Mouse (Mus musculus): ENCODE measurements at regions not wholly inside any gene's neighbourhood (a gene's known extent, or its start where the extent isn't known, plus 50 kb on each side); places are given as distances from the start of the nearest gene placed in this dataset.

DNA sequence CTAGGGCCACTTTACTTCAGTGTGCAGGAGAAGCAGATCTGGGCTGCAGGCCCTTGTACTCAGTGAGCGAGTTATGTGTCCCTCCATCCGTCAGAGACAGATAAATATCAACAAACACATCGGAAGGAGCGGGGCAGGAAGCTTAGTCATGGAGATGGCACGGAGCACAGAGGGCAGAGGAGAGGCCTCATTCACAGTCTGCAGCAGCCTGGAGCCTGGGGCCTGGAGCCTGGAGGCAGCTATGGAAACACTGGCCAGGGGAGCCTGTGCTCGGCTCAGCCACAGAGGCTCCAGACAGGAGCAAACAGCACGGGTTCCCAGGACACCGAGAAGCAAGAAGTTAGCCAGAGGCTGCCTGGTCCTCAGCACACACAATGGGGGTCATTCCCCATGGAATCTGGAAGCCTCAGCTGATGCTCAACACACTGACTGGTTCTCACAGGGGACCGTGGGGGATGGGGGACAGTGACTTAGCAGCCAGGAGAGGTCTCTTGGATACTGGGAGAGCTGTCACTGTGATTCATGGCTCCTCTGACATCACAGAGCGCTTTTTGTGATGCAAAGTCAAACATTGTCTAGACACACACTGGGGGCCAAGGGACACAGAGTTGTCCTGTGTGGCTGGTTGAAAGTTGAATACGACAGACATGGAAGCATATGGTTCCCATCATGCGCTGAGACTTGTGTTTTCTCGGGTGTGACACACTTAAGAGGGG lies 82.2 kb upstream of the Sulf2 start:
- TF ChIP-seq MYOD1 (IDR thresholded peaks at IDR 0.05; ENCODE audit: control insufficient read depth in 1 of 3, insufficient read length in 2 of 3, low read depth in 2 of 3) (no peak), MYOG (IDR thresholded peaks at IDR 0.05; ENCODE audit: control insufficient read depth in 1 of 3, insufficient read depth in 1 of 3, insufficient read length in 2 of 3, low read depth in 2 of 3) (no peak), MAX (IDR thresholded peaks at IDR 0.05; ENCODE audit: low read depth) (no peak), CEBPB (IDR thresholded peaks at IDR 0.05; ENCODE audit: insufficient read depth, poor library complexity, severe bottlenecking) (no peak), TCF12 (IDR thresholded peaks at IDR 0.05; ENCODE audit: insufficient read depth, poor library complexity, severe bottlenecking) (no peak), REST (IDR thresholded peaks at IDR 0.05; ENCODE audit: insufficient read depth, insufficient read length) (no peak), USF1 (IDR thresholded peaks at IDR 0.05; ENCODE audit: low read depth) (no peak), POLR2A (IDR thresholded peaks at IDR 0.05; ENCODE audit: insufficient read length, low read depth) (no peak), POLR2AphosphoS2 (IDR thresholded peaks at IDR 0.05; ENCODE audit: insufficient read length, low read depth) (no peak), SRF (IDR thresholded peaks at IDR 0.05; ENCODE audit: control insufficient read depth, insufficient read length, low read depth) (no peak), TCF3 (IDR thresholded peaks at IDR 0.05; ENCODE audit: insufficient read length, low read depth) (no peak), E2F4 (IDR thresholded peaks at IDR 0.05; ENCODE audit: insufficient read depth) (no peak)
- no peak overlapping the region for H3K4me3 ChIP-seq
- no peaks in the 10 kb centered on the region for H3K27me3 ChIP-seq (ENCODE audit: control insufficient read depth, insufficient read depth, insufficient read length)
- H3K36me3 ChIP-seq (ENCODE audit: control insufficient read depth, insufficient read depth) = no peaks in the 10 kb centered on the region
- H3K79me2 ChIP-seq (ENCODE audit: control insufficient read depth, insufficient read depth) = no peaks in the 10 kb centered on the region
- no peak overlapping the region for H3ac ChIP-seq (ENCODE audit: control insufficient read depth, insufficient read length)
- H3K4me2 ChIP-seq (ENCODE audit: low read depth) = no peak overlapping the region

DNA sequence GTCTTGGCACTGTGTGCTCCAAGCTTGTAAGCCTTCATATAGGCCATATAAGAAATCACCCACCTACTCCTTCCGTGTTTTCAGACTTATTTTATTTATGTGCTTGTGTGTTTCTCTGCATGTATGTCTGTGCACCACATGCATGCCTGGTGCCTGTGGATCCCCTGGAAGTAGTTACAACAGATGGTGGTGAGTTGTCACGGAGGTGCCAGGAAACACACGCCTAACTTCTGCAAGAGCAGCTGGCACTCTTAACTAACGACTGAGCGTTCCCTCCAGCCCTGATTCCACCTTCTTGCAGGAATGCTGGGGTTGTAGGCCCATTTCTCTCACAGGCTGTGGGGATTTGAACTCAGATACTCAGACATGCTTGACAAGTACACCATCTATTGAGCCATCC lies 80.6 kb upstream of the Sulf2 start:
- TF ChIP-seq REST (IDR thresholded peaks at IDR 0.05; ENCODE audit: insufficient read depth, insufficient read length) = no peak
- TF ChIP-seq TCF12 (IDR thresholded peaks at IDR 0.05; ENCODE audit: insufficient read depth, poor library complexity, severe bottlenecking) = no peak
- no peak for TF ChIP-seq USF1 (IDR thresholded peaks at IDR 0.05; ENCODE audit: low read depth)
- no peak for TF ChIP-seq MAX (IDR thresholded peaks at IDR 0.05; ENCODE audit: low read depth)
- no peak for TF ChIP-seq MYOG (IDR thresholded peaks at IDR 0.05; ENCODE audit: control insufficient read depth in 1 of 3, insufficient read depth in 1 of 3, insufficient read length in 2 of 3, low read depth in 2 of 3)
- no peak for TF ChIP-seq E2F4 (IDR thresholded peaks at IDR 0.05; ENCODE audit: insufficient read depth)
- no peak for TF ChIP-seq TCF3 (IDR thresholded peaks at IDR 0.05; ENCODE audit: insufficient read length, low read depth)
- H3K27me3 ChIP-seq (ENCODE audit: control insufficient read depth, insufficient read depth, insufficient read length) = no peaks in the 10 kb centered on the region
- no peak overlapping the region for H3K4me3 ChIP-seq
- H3K79me2 ChIP-seq (ENCODE audit: control insufficient read depth, insufficient read depth) = no peaks in the 10 kb centered on the region
- no peaks in the 10 kb centered on the region for H3K36me3 ChIP-seq (ENCODE audit: control insufficient read depth, insufficient read depth)
- H3ac ChIP-seq (ENCODE audit: control insufficient read depth, insufficient read length) = no peak overlapping the region
- H3K4me2 ChIP-seq (ENCODE audit: low read depth) = no peak overlapping the region

DNA sequence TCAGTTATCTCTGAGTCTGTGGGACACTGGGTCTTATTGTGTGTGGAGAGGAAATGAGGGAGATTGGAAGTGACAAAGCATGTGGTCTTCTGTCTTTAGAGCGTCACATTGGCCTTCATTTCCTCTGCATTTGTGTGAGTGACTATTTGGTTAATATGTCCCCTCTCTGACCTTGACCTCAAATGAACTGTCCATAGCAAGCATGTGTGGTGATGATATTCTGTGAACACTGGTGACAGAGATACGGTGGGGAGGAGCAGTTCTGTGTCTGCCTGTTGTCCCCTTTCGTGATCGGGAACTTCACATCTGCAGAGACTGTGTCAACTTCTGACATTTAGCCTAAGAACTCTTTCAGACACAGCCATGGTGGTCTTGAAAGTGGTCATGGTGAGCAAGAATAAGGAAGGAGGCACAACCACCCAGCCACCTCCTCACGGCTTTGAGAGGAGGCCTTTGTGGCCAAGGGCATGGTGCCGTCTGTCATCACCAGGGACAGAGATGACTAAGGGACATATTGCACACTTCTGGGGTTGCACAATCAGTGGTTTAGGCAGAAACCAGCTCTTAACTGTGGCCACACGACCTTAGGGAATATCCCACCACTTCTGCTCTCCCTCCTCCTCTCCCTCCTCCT lies 79.2 kb upstream of the Sulf2 start:
- H3K36me3 ChIP-seq (ENCODE audit: control insufficient read depth, insufficient read depth) = no peaks in the 10 kb centered on the region
- H3K79me2 ChIP-seq (ENCODE audit: control insufficient read depth, insufficient read depth) = no peaks in the 10 kb centered on the region
- H3K4me2 ChIP-seq (ENCODE audit: low read depth) = peak overlapping the region; percentile 34
- no peaks in the 10 kb centered on the region for H3K27me3 ChIP-seq (ENCODE audit: control insufficient read depth, insufficient read depth, insufficient read length)
- H3K4me3 ChIP-seq = no peak overlapping the region
- TF ChIP-seq TCF3 (IDR thresholded peaks at IDR 0.05; ENCODE audit: insufficient read length, low read depth) = peak; percentile 34
- no peak for TF ChIP-seq TCF12 (IDR thresholded peaks at IDR 0.05; ENCODE audit: insufficient read depth, poor library complexity, severe bottlenecking)
- peak; percentile 95 for TF ChIP-seq CEBPB (IDR thresholded peaks at IDR 0.05; ENCODE audit: insufficient read depth, poor library complexity, severe bottlenecking)
- H3ac ChIP-seq (ENCODE audit: control insufficient read depth, insufficient read length) = no peak overlapping the region

DNA sequence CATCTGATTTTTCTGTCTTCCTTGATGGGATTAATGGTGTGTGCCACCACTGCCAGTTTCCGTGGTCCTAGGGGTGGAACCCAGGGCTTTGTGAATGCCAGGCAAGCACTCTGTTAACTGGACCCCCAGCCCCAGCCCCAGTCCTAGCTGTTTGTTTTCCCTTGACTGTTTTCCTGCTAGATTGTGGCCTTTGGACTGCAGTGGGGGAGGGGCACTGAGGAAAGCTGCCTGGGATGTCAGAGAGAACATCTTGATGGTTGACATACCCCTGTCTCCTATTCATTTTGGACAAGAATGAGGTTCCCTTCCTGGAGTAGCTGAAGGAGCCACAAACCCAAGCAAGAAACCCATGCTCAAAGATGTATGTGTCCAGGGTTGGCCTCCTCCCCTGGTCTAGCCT lies 77.8 kb upstream of the Sulf2 start:
- TF ChIP-seq REST (IDR thresholded peaks at IDR 0.05; ENCODE audit: insufficient read depth, insufficient read length) (no peak), MYOD1 (IDR thresholded peaks at IDR 0.05; ENCODE audit: control insufficient read depth in 1 of 3, insufficient read length in 2 of 3, low read depth in 2 of 3) (no peak), CEBPB (IDR thresholded peaks at IDR 0.05; ENCODE audit: insufficient read depth, poor library complexity, severe bottlenecking) (no peak), E2F4 (IDR thresholded peaks at IDR 0.05; ENCODE audit: insufficient read depth) (no peak), MAX (IDR thresholded peaks at IDR 0.05; ENCODE audit: low read depth) (no peak), POLR2A (IDR thresholded peaks at IDR 0.05; ENCODE audit: insufficient read length, low read depth) (no peak), MYOG (IDR thresholded peaks at IDR 0.05; ENCODE audit: control insufficient read depth in 1 of 3, insufficient read depth in 1 of 3, insufficient read length in 2 of 3, low read depth in 2 of 3) (no peak), SRF (IDR thresholded peaks at IDR 0.05; ENCODE audit: control insufficient read depth, insufficient read length, low read depth) (no peak), USF1 (IDR thresholded peaks at IDR 0.05; ENCODE audit: low read depth) (no peak), TCF3 (IDR thresholded peaks at IDR 0.05; ENCODE audit: insufficient read length, low read depth) (no peak), TCF12 (IDR thresholded peaks at IDR 0.05; ENCODE audit: insufficient read depth, poor library complexity, severe bottlenecking) (no peak), POLR2AphosphoS2 (IDR thresholded peaks at IDR 0.05; ENCODE audit: insufficient read length, low read depth) (no peak)
- Histone ChIP-seq H3K4me3 (no peak overlapping the region), H3K79me2 (ENCODE audit: control insufficient read depth, insufficient read depth) (no peaks in the 10 kb centered on the region), H3K36me3 (ENCODE audit: control insufficient read depth, insufficient read depth) (no peaks in the 10 kb centered on the region), H3K27me3 (ENCODE audit: control insufficient read depth, insufficient read depth, insufficient read length) (no peaks in the 10 kb centered on the region), H3ac (ENCODE audit: control insufficient read depth, insufficient read length) (no peak overlapping the region), H3K4me2 (ENCODE audit: low read depth) (no peak overlapping the region)

DNA sequence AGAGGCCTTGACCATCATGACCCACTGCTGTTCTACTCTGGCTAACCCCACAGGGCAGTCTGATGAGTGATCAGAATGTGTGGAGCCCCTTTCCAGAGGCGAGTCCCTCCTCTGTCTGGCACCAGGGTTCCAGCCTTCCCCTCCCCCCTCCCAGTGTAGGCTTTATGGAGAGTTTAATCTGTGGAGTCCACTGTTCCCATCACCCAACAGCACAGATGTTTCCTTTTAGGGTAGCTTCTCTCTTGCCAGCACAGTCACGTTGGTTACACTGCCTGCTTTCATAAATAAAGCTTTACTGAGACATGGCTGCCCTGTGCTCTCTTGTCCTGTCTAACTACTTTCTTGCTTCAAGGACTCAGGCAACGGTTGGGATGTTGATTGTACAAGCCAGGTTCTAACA lies 76.9 kb upstream of the Sulf2 start:
- Histone ChIP-seq H3K36me3 (ENCODE audit: control insufficient read depth, insufficient read depth) (no peaks in the 10 kb centered on the region), H3ac (ENCODE audit: control insufficient read depth, insufficient read length) (no peak overlapping the region)
- no peak for TF ChIP-seq MYOG (IDR thresholded peaks at IDR 0.05; ENCODE audit: control insufficient read depth in 1 of 3, insufficient read depth in 1 of 3, insufficient read length in 2 of 3, low read depth in 2 of 3)
- no peak for TF ChIP-seq USF1 (IDR thresholded peaks at IDR 0.05; ENCODE audit: low read depth)
- TF ChIP-seq CEBPB (IDR thresholded peaks at IDR 0.05; ENCODE audit: insufficient read depth, poor library complexity, severe bottlenecking) = no peak
- TF ChIP-seq TCF3 (IDR thresholded peaks at IDR 0.05; ENCODE audit: insufficient read length, low read depth) = no peak
- no peak for TF ChIP-seq TCF12 (IDR thresholded peaks at IDR 0.05; ENCODE audit: insufficient read depth, poor library complexity, severe bottlenecking)
- TF ChIP-seq MYOD1 (IDR thresholded peaks at IDR 0.05; ENCODE audit: control insufficient read depth in 1 of 3, insufficient read length in 2 of 3, low read depth in 2 of 3) = no peak
- no peak for TF ChIP-seq POLR2AphosphoS2 (IDR thresholded peaks at IDR 0.05; ENCODE audit: insufficient read length, low read depth)
- no peak for TF ChIP-seq SRF (IDR thresholded peaks at IDR 0.05; ENCODE audit: control insufficient read depth, insufficient read length, low read depth)
- no peak for TF ChIP-seq MAX (IDR thresholded peaks at IDR 0.05; ENCODE audit: low read depth)
- TF ChIP-seq REST (IDR thresholded peaks at IDR 0.05; ENCODE audit: insufficient read depth, insufficient read length) = no peak
- TF ChIP-seq POLR2A (IDR thresholded peaks at IDR 0.05; ENCODE audit: insufficient read length, low read depth) = no peak
- no peak for TF ChIP-seq E2F4 (IDR thresholded peaks at IDR 0.05; ENCODE audit: insufficient read depth)

More for the DNA sequence above, 76.9 kb upstream of the Sulf2 start:
- Histone ChIP-seq H3K4me2 (ENCODE audit: low read depth) (no peak overlapping the region), H3K4me3 (no peak overlapping the region), H3K27me3 (ENCODE audit: control insufficient read depth, insufficient read depth, insufficient read length) (no peaks in the 10 kb centered on the region), H3K79me2 (ENCODE audit: control insufficient read depth, insufficient read depth) (no peaks in the 10 kb centered on the region)
